Mouse (Mus musculus) cerebellum, adult 9-10 months (tissue): ENCODE measurements at regions not wholly inside any gene's neighbourhood (a gene's known extent, or its start where the extent isn't known, plus 50 kb on each side); places are given as distances from the start of the nearest gene placed in this dataset.
A peak's percentile ranks its signal among the peaks of the same experiment; 100 is the strongest.

Source experiments
- DNase-seq: peaks from one replicate; pipeline ENCODE4 v3.0.0; 2022

- no peak for DNase-seq
Observed at GRCm38 (mm10) chr14:25306961-25307654, 151.9 kb upstream of the Zmiz1 start.

- DNase-seq, result no peak
Observed at GRCm38 (mm10) chr14:25308051-25308450, 150.9 kb upstream of the Zmiz1 start.

- no peak for DNase-seq
Observed at GRCm38 (mm10) chr14:25310671-25311151, 148.3 kb upstream of the Zmiz1 start.

GRCm38 (mm10) chr14:25311475-25311874 lies 147.5 kb upstream of the Zmiz1 start:
- DNase-seq, result no peak

GRCm38 (mm10) chr14:25312135-25312534 lies 146.8 kb upstream of the Zmiz1 start:
- DNase-seq, result no peak

- DNase-seq, result no peak
Observed at GRCm38 (mm10) chr14:25312814-25313426, 146.1 kb upstream of the Zmiz1 start.

GRCm38 (mm10) chr14:25313693-25314240 lies 145.2 kb upstream of the Zmiz1 start:
- no peak for DNase-seq

GRCm38 (mm10) chr14:25316491-25316890 lies 142.5 kb upstream of the Zmiz1 start:
- no peak for DNase-seq

GRCm38 (mm10) chr14:25317680-25318471 lies 141.1 kb upstream of the Zmiz1 start:
- peak; percentile 74 for DNase-seq

GRCm38 (mm10) chr14:25318909-25319308 lies 140.1 kb upstream of the Zmiz1 start:
- DNase-seq, result no peak

GRCm38 (mm10) chr14:25320141-25320540 lies 138.8 kb upstream of the Zmiz1 start:
- no peak for DNase-seq

- no peak for DNase-seq
Observed at GRCm38 (mm10) chr14:25323542-25324484, 135.2 kb upstream of the Zmiz1 start.

GRCm38 (mm10) chr14:25325887-25326286 lies 133.1 kb upstream of the Zmiz1 start:
- DNase-seq, result no peak

- no peak for DNase-seq
Observed at GRCm38 (mm10) chr14:25328230-25328629, 130.8 kb upstream of the Zmiz1 start.

GRCm38 (mm10) chr14:25334186-25334585 lies 124.8 kb upstream of the Zmiz1 start:
- DNase-seq, result no peak

- no peak for DNase-seq
Observed at GRCm38 (mm10) chr14:25336875-25337274, 122.1 kb upstream of the Zmiz1 start.

GRCm38 (mm10) chr14:25338404-25339051 lies 120.5 kb upstream of the Zmiz1 start:
- no peak for DNase-seq

GRCm38 (mm10) chr14:25340845-25341244 lies 118.1 kb upstream of the Zmiz1 start:
- no peak for DNase-seq

- no peak for DNase-seq
Observed at GRCm38 (mm10) chr14:25341848-25342427, 117.0 kb upstream of the Zmiz1 start.

GRCm38 (mm10) chr14:25342865-25343565 lies 116.0 kb upstream of the Zmiz1 start:
- no peak for DNase-seq

- DNase-seq, result peak; percentile 77
Observed at GRCm38 (mm10) chr14:25345995-25346394, 113.0 kb upstream of the Zmiz1 start.
